Mouse (Mus musculus) cortical plate, adult 2 months (tissue): ENCODE results near the gene Ccdc191.

Source experiments
- CTCF ChIP-seq: fragments of 200-500 bp; IDR thresholded peaks from 2 replicates; pipeline ENCODE4 v1.5.1; 2011; ENCODE audit warnings: mild to moderate bottlenecking, control low read depth, low read length; ENCODE audit not compliant: insufficient read depth; ENCODE audit errors: extremely low read depth
- POLR2A ChIP-seq: fragments of 200-500 bp; IDR thresholded peaks from 2 replicates; pipeline ENCODE4 v1.6.1; 2011; ENCODE audit warnings: mild to moderate bottlenecking, low read length, control low read depth; ENCODE audit not compliant: insufficient read depth; ENCODE audit errors: extremely low read depth

- no peak for TF ChIP-seq POLR2A
- TF ChIP-seq CTCF: no peak
Measured at GRCm38 (mm10) chr16:43926341-43926859, 36.8 kb downstream of the Ccdc191 start, which contains the start of gene Qtrt2.
